Mouse (Mus musculus) heart, postnatal 0 days (tissue): Measurements from ENCODE around the gene D630003M21Rik.

ENCODE experiments used
- CTCF ChIP-seq: IDR thresholded peaks from 2 replicates; pipeline ENCODE4 v1.5.1; 2016; ENCODE audit warnings: antibody characterized with exemption, control low read depth, low read depth
- EP300 ChIP-seq: IDR thresholded peaks from 2 replicates; pipeline ENCODE4 v1.6.1; 2016; ENCODE audit warnings: antibody characterized with exemption, low read depth

- TF ChIP-seq EP300 (no peak), CTCF (no peak)
Measured at GRCm38 (mm10) chr2:158276878-158277277, 47.9 kb upstream of the D630003M21Rik start.
